Mouse (Mus musculus) CH12.LX (cell line): ENCODE data around the gene Sptbn4. TPM values are rescaled to one million over a fixed set of nuclear protein-coding genes. Genes with fewer than 3 reads are reported as not detected.

Experiments
- DNase-seq: peaks from one replicate; pipeline ENCODE4 v3.0.0-alpha.2; 2013; ENCODE audit errors: extremely low read depth
- H3K27ac ChIP-seq: 2 replicates; pipeline ENCODE4 v1.5.1; 2012; ENCODE audit warnings: low read depth, mild to moderate bottlenecking, control low read depth, moderate library complexity; ENCODE audit not compliant: insufficient read depth
- H3K27me3 ChIP-seq: replicated peaks from 2 replicates; pipeline ENCODE3; 2012; ENCODE audit warnings: inconsistent platforms
- H3K36me3 ChIP-seq, 2 experiments: replicated peaks in 1 of 2; 2 replicates each; pipeline versions ENCODE3 to v1.6.1; 2012; ENCODE audit warnings: inconsistent platforms in 1 of 2, low read length in 1 of 2, mild to moderate bottlenecking in 1 of 2, mixed read lengths in 1 of 2, moderate library complexity in 1 of 2; ENCODE audit not compliant: control insufficient read depth in 1 of 2, insufficient read depth in 1 of 2
- H3K4me1 ChIP-seq, 2 experiments: 2 replicates each; pipeline ENCODE4 v1.6.1; 2012; ENCODE audit warnings: inconsistent platforms in 1 of 2, moderate library complexity in 1 of 2; ENCODE audit not compliant: insufficient read depth in 2 of 2, control insufficient read depth in 1 of 2
- H3K4me2 ChIP-seq: 2 replicates; pipeline ENCODE4 v1.6.1; 2012; ENCODE audit warnings: low read depth, mild to moderate bottlenecking, control low read depth; ENCODE audit not compliant: poor library complexity, insufficient read depth, severe bottlenecking
- H3K4me3 ChIP-seq, 3 experiments: fragments of 150-350 bp in 1 of 3; sonication (generic) in 1 of 3; replicated peaks in 1 of 3; 2 replicates each; pipeline versions ENCODE3 to v1.5.1; 2011 to 2012; ENCODE audit warnings: low read depth in 2 of 3, low read length in 2 of 3, mild to moderate bottlenecking in 2 of 3, moderate library complexity in 2 of 3, control low read depth in 1 of 3, improper control_type of control experiment in 1 of 3, inconsistent platforms in 1 of 3, mixed read lengths in 1 of 3; ENCODE audit not compliant: poor library complexity in 1 of 3
- H3K79me2 ChIP-seq: replicated peaks from 2 replicates; pipeline ENCODE4 v1.6.1; 2012; ENCODE audit warnings: mild to moderate bottlenecking, moderate library complexity; ENCODE audit not compliant: control insufficient read depth, poor library complexity, insufficient read depth, severe bottlenecking; ENCODE audit errors: extremely low read depth
- H3K9ac ChIP-seq: 2 replicates; pipeline ENCODE4 v1.6.1; 2012; ENCODE audit warnings: low read depth, mild to moderate bottlenecking, control low read depth, moderate library complexity; ENCODE audit not compliant: insufficient read depth
- H3K9me3 ChIP-seq: replicated peaks from 2 replicates; pipeline ENCODE3; 2012; ENCODE audit warnings: low read length, inconsistent platforms, mixed read lengths
- CHD1 ChIP-seq: IDR thresholded peaks from 2 replicates; pipeline ENCODE4 v1.6.1; 2012; ENCODE audit warnings: low read depth, low read length, improper control_type of control experiment, inconsistent platforms
- CHD2 ChIP-seq: IDR thresholded peaks from 2 replicates; pipeline ENCODE4 v1.6.1; 2011; ENCODE audit warnings: low read length, improper control_type of control experiment
- CTCF ChIP-seq, 2 experiments: IDR thresholded peaks in 1 of 2; conservative IDR thresholded peaks in 1 of 2; 2 replicates each; pipeline ENCODE4 v1.5.1; 2011 to 2012; ENCODE audit warnings: low read depth in 2 of 2, low read length in 2 of 2, improper control_type of control experiment in 1 of 2, inconsistent platforms in 1 of 2, mild to moderate bottlenecking in 1 of 2, moderate library complexity in 1 of 2
- E2F4 ChIP-seq: IDR thresholded peaks from 2 replicates; pipeline ENCODE4 v1.6.1; 2011; ENCODE audit warnings: low read depth, low read length, improper control_type of control experiment; ENCODE audit not compliant: insufficient replicate concordance
- ELF1 ChIP-seq: IDR thresholded peaks from 2 replicates; pipeline ENCODE4 v1.6.1; 2014; ENCODE audit warnings: low read depth, mild to moderate bottlenecking, inconsistent platforms, low read length, improper control_type of control experiment
- EP300 ChIP-seq: IDR thresholded peaks from 2 replicates; pipeline ENCODE4 v1.6.1; 2011; ENCODE audit warnings: low read length, improper control_type of control experiment
- GABPA ChIP-seq: IDR thresholded peaks from 2 replicates; pipeline ENCODE4 v1.6.1; 2012; ENCODE audit warnings: low read depth, low read length, improper control_type of control experiment, inconsistent platforms; ENCODE audit not compliant: insufficient replicate concordance
- JUND ChIP-seq: conservative IDR thresholded peaks from 2 replicates; pipeline ENCODE4 v1.6.1; 2011; ENCODE audit warnings: low read depth, low read length, improper control_type of control experiment
- MAX ChIP-seq: IDR thresholded peaks from 2 replicates; pipeline ENCODE4 v1.6.1; 2011; ENCODE audit warnings: low read length, improper control_type of control experiment
- MAZ ChIP-seq: IDR thresholded peaks from 2 replicates; pipeline ENCODE4 v1.6.1; 2012; ENCODE audit warnings: low read depth, mild to moderate bottlenecking, inconsistent platforms, low read length, improper control_type of control experiment, moderate library complexity
- MXI1 ChIP-seq: IDR thresholded peaks from 2 replicates; pipeline ENCODE4 v1.6.1; 2011; ENCODE audit warnings: mild to moderate bottlenecking, low read depth, low read length, improper control_type of control experiment
- MYC ChIP-seq: IDR thresholded peaks from 2 replicates; pipeline ENCODE4 v1.6.1; 2011; ENCODE audit warnings: low read depth, mild to moderate bottlenecking, improper control_type of control experiment, low read length
- NELFE ChIP-seq: IDR thresholded peaks from 2 replicates; pipeline ENCODE4 v1.6.1; 2011; ENCODE audit warnings: low read depth, low read length, improper control_type of control experiment
- NRF1 ChIP-seq: IDR thresholded peaks from 2 replicates; pipeline ENCODE4 v1.6.1; 2014; ENCODE audit warnings: low read depth, mild to moderate bottlenecking, inconsistent platforms, low read length, improper control_type of control experiment, moderate library complexity
- PAX5 ChIP-seq: IDR thresholded peaks from 2 replicates; pipeline ENCODE4 v1.6.1; 2012; ENCODE audit warnings: low read length, inconsistent platforms, mixed read lengths
- POLR2AphosphoS2 ChIP-seq: IDR thresholded peaks from 2 replicates; pipeline ENCODE4 v1.6.1; 2011; ENCODE audit warnings: low read depth, low read length, improper control_type of control experiment
- RCOR1 ChIP-seq: conservative IDR thresholded peaks from 2 replicates; pipeline ENCODE4 v1.6.1; 2012; ENCODE audit warnings: low read depth, mild to moderate bottlenecking, inconsistent platforms, low read length, improper control_type of control experiment
- SIN3A ChIP-seq: IDR thresholded peaks from 2 replicates; pipeline ENCODE4 v1.6.1; 2012; ENCODE audit warnings: low read length, improper control_type of control experiment, inconsistent platforms
- SMC3 ChIP-seq: IDR thresholded peaks from 2 replicates; pipeline ENCODE4 v1.6.1; 2011; ENCODE audit warnings: low read depth, low read length, improper control_type of control experiment
- TBP ChIP-seq: conservative IDR thresholded peaks from 2 replicates; pipeline ENCODE4 v1.6.1; 2011; ENCODE audit warnings: low read depth, low read length, improper control_type of control experiment
- UBTF ChIP-seq: IDR thresholded peaks from 2 replicates; pipeline ENCODE4 v1.6.1; 2012; ENCODE audit warnings: low read depth, mild to moderate bottlenecking, inconsistent platforms, low read length, improper control_type of control experiment, moderate library complexity
- USF1 ChIP-seq: IDR thresholded peaks from 2 replicates; pipeline ENCODE4 v1.6.1; 2014; ENCODE audit warnings: low read depth, mild to moderate bottlenecking, inconsistent platforms, low read length, improper control_type of control experiment
- ZKSCAN1 ChIP-seq: IDR thresholded peaks from 2 replicates; pipeline ENCODE4 v1.6.1; 2012; ENCODE audit warnings: low read depth, inconsistent platforms, low read length, improper control_type of control experiment, borderline replicate concordance
- ZNF384 ChIP-seq: IDR thresholded peaks from 2 replicates; pipeline ENCODE4 v1.6.1; 2012; ENCODE audit warnings: low read depth, low read length, improper control_type of control experiment, inconsistent platforms
- dilution Hi-C: fragments of 300-500 bp; cut with MboI; formaldehyde crosslinking; loops from 2 replicates; pipeline ENCODE4 v1.14.3; 2020; ENCODE audit warnings: low sequenced_read_pairs; ENCODE audit not compliant: extremely low pct_unique_long_range_greater_than_20kb, extremely low pct_ligation_motif_present
- in situ Hi-C: fragments of 300-500 bp; cut with MboI; formaldehyde crosslinking; loops from 3 replicates; pipeline ENCODE4 v1.14.3; 2019; ENCODE audit warnings: low sequenced_read_pairs, low pct_ligation_motif_present, low pct_unique_long_range_greater_than_20kb, mixed read lengths
- polyA plus RNA-seq: library from polyadenylated mRNA; unstranded; fragments of >175 nt; gene quantifications from 2 replicates; pipeline ENCODE4 v1.2.1, GENCODE M21; 2012; ENCODE audit warnings: low read depth; ENCODE audit not compliant: insufficient read length
- total RNA-seq, 2 experiments: library from RNA; depleted of rRNA; stranded (reverse); fragments of 300-350 nt in 1 of 2; fragments of >200 nt in 1 of 2; gene quantifications; 2 replicates each; pipeline ENCODE4 v1.2.3; 2012 to 2014

Gene Sptbn4
- total and polyA plus RNA-seq, 3 experiments = 0.21 to 0.38 (median 0.24) TPM

DNA sequence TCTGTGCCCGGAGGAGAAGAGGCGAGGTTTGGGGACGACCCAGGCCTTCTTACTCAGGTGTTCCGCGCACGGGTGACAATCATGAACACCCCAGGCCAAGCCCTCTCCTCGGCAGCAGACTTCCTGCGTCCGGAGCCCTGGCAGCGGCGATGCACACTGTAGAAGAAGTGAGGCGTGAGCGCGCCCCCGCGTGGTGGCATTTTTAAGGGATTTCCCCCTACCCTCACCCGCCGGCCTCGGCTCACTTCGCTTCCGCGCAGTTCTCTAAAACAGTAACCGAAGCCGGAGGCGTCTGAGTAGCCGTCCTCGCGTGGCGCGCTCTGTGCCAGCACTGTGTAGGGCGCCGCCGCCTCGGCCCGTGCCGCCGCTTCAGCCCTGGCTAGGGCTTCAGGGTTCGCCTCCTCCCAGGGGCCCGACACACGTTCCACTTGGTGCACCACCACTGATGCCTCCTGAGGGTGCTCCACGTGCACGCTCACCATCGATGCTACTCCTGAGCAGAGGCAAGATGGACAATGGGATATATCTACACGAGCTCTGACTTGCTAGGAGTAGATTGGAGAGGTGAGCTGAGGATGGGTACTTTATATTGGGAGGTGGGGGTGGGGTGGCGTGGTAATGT lies 118.0 kb downstream of the Sptbn4 start (continued):
- TF ChIP-seq USF1 = no peak
- no peak for TF ChIP-seq PAX5
- no peak for TF ChIP-seq E2F4
- TF ChIP-seq EP300 = no peak
- no peak for TF ChIP-seq JUND
- TF ChIP-seq POLR2AphosphoS2 = no peak
- TF ChIP-seq ZKSCAN1 = no peak
- peak; percentile 19; the same call in 1 of the 2 replicates for TF ChIP-seq MXI1
- TF ChIP-seq TBP = 0 out of 2 replicates have a peak, but pooled peaks have one; percentile 33
- no peak; the same call in 1 of the 2 replicates for TF ChIP-seq CHD2
- TF ChIP-seq ELF1 = peak; percentile 64
- TF ChIP-seq NRF1 = no peak
- no peak for TF ChIP-seq RCOR1
- no peak for TF ChIP-seq ZNF384
- TF ChIP-seq SIN3A = no peak
- TF ChIP-seq, all 38 proteins: peak for 16

GRCm38 (mm10) chr7:27328648-27329047 lies 118.8 kb downstream of the Sptbn4 start:
- Histone ChIP-seq H3K9me3 (no peaks in the 10 kb centered on the region), H3K79me2 (no peaks in the 10 kb centered on the region), H3K4me1 (peaks cover 4 to 37% of the 10 kb centered on the region in 2 experiments), H3K27ac (no peak overlapping the region), H3K9ac (no peak overlapping the region), H3K4me2 (peak overlapping the region; percentile 33; the same call in 1 of the 2 replicates), H3K4me3 (no peak overlapping the region), H3K27me3 (peaks cover 19% of the 10 kb centered on the region), H3K36me3 (no peaks in the 10 kb centered on the region)
- in situ Hi-C loops (no loop called here), dilution Hi-C loops (no loop called here)
- no peak for DNase-seq
- TF ChIP-seq MYC (no peak), ZKSCAN1 (no peak), GABPA (no peak), SMC3 (no peak), ZNF384 (no peak), USF1 (no peak)

GRCm38 (mm10) chr7:27328161-27328560 lies 119.3 kb downstream of the Sptbn4 start:
- H3K4me3 ChIP-seq = no peak overlapping the region
- in situ Hi-C loops (no loop called here), dilution Hi-C loops (no loop called here)
- H3K4me2 ChIP-seq = no peak overlapping the region
- H3K79me2 ChIP-seq = no peaks in the 10 kb centered on the region
- H3K4me1 ChIP-seq = peaks cover 4 to 35% of the 10 kb centered on the region in 2 experiments
- no peak overlapping the region for H3K9ac ChIP-seq
- peaks cover 16% of the 10 kb centered on the region for H3K27me3 ChIP-seq
- no peak for DNase-seq
- no peaks in the 10 kb centered on the region for H3K9me3 ChIP-seq
- TF ChIP-seq MAX (no peak), USF1 (no peak), CHD2 (no peak), NELFE (no peak), MAZ (no peak), UBTF (no peak), CHD1 (no peak), SIN3A (no peak), POLR2AphosphoS2 (no peak), CTCF (conservative IDR thresholded peaks at IDR 0.05 in 1 of 2, IDR thresholded peaks at IDR 0.05 in 1 of 2; ENCODE audit: low read depth in 2 of 2, low read length in 2 of 2) (no peak), MXI1 (no peak), MYC (no peak), JUND (no peak)
- H3K36me3 ChIP-seq = no peaks in the 10 kb centered on the region
- H3K27ac ChIP-seq = no peak overlapping the region
